Mouse (Mus musculus) ES-E14 (cell line): ENCODE data around the gene Nedd8. TPM values are rescaled to one million over a fixed set of nuclear protein-coding genes. Genes with fewer than 3 reads are reported as not detected.
A peak's percentile ranks its signal among the peaks of the same experiment; 100 is the strongest.

ENCODE experiments used
- DNase-seq: peaks from one replicate; pipeline ENCODE4 v3.0.0-alpha.2; 2013; ENCODE audit warnings: low read depth, low spot score
- H3K27ac ChIP-seq: 2 replicates; pipeline ENCODE4 v1.5.1; 2012; ENCODE audit warnings: low read depth, mild to moderate bottlenecking, low read length, moderate library complexity, mixed read lengths; ENCODE audit not compliant: poor library complexity, insufficient read depth, severe bottlenecking
- H3K36me3 ChIP-seq: 2 replicates; pipeline ENCODE4 v1.6.1; 2012; ENCODE audit warnings: mild to moderate bottlenecking, low read length, moderate library complexity, mixed read lengths; ENCODE audit not compliant: control insufficient read depth, poor library complexity, insufficient read depth, severe bottlenecking
- H3K4me1 ChIP-seq, 2 experiments: fragments of 150-350 bp in 1 of 2; sonication (generic) in 1 of 2; 2 replicates each; pipeline ENCODE4 v1.6.1; 2012; ENCODE audit warnings: low read length in 2 of 2, mild to moderate bottlenecking in 1 of 2, mixed read lengths in 1 of 2; ENCODE audit not compliant: control insufficient read depth in 2 of 2, insufficient read depth in 2 of 2, poor library complexity in 1 of 2
- H3K4me3 ChIP-seq, 2 experiments: fragments of 150-350 bp in 1 of 2; sonication (generic) in 1 of 2; 2 replicates each; pipeline ENCODE4 v1.5.1; 2012; ENCODE audit warnings: low read length in 2 of 2, low read depth in 1 of 2, mild to moderate bottlenecking in 1 of 2, mixed read lengths in 1 of 2; ENCODE audit not compliant: insufficient read depth in 1 of 2, poor library complexity in 1 of 2, severe bottlenecking in 1 of 2
- H3K9ac ChIP-seq: 2 replicates; pipeline ENCODE4 v1.6.1; 2012; ENCODE audit warnings: low read depth, mild to moderate bottlenecking, low read length, mixed read lengths; ENCODE audit not compliant: poor library complexity, insufficient read depth, severe bottlenecking
- H3K9me3 ChIP-seq: fragments of 150-350 bp; sonication (generic); 2 replicates; pipeline ENCODE4 v1.6.1; 2012; ENCODE audit warnings: low read depth, mild to moderate bottlenecking, low read length; ENCODE audit not compliant: control insufficient read depth, insufficient read depth
- CHD2 ChIP-seq: IDR thresholded peaks from 2 replicates; pipeline ENCODE4 v1.6.1; 2014; ENCODE audit warnings: mild to moderate bottlenecking, low read depth, low read length, inconsistent platforms
- HCFC1 ChIP-seq: IDR thresholded peaks from 2 replicates; pipeline ENCODE4 v1.6.1; 2012; ENCODE audit warnings: low read length, inconsistent platforms, borderline replicate concordance; ENCODE audit not compliant: insufficient read depth
- MAFK ChIP-seq: IDR thresholded peaks from 2 replicates; pipeline ENCODE4 v1.6.1; 2014; ENCODE audit warnings: mild to moderate bottlenecking, low read depth, low read length, inconsistent platforms; ENCODE audit not compliant: insufficient read depth
- ZC3H11A ChIP-seq: IDR thresholded peaks from 2 replicates; pipeline ENCODE4 v1.6.1; 2012; ENCODE audit warnings: low read depth, mild to moderate bottlenecking, inconsistent platforms, low read length, borderline replicate concordance
- ZNF384 ChIP-seq: IDR thresholded peaks from 2 replicates; pipeline ENCODE4 v1.6.1; 2012; ENCODE audit warnings: low read depth, low read length, inconsistent platforms
- in situ Hi-C, 2 experiments: fragments of 600-800 bp; cut with MboI; formaldehyde crosslinking; loops; one replicate each; pipeline ENCODE4 v1.15.1; 2025; ENCODE audit warnings: low sequenced_read_pairs in 2 of 2, inconsistent platforms in 1 of 2; ENCODE audit not compliant: unreplicated experiment in 2 of 2
- total RNA-seq: library from RNA; depleted of rRNA; stranded (reverse); fragments of 300-350 nt; gene quantifications from 2 replicates; pipeline ENCODE4 v1.2.3, GENCODE M21; 2012

Gene Nedd8
- total RNA-seq, 1 experiment: 187 TPM

- H3K4me3 ChIP-seq: peak within 1 kb of the TSS; percentile 89 to 90
- no peak for TF ChIP-seq CHD2
- peak; percentile 92 for TF ChIP-seq ZC3H11A
- TF ChIP-seq ZNF384: no peak
- peak; percentile 61; the same call in 1 of the 2 replicates for TF ChIP-seq HCFC1
- TF ChIP-seq MAFK: 0 out of 2 replicates have a peak, but pooled peaks have one; percentile 12
- DNase-seq: peak; percentile 95
- peaks cover 0 to 2% of the 10 kb centered on the region in 2 experiments; a peak in 1 of 4 replicates for H3K4me1 ChIP-seq
- H3K36me3 ChIP-seq: peaks cover 23% of the 10 kb centered on the region
- in situ Hi-C loops: loop anchor here in 1 of 2 experiments (5.0 kb wide), 1 partner anchor 61 kb away; no protein-coding TSS in a partner anchor
- H3K9ac ChIP-seq: peak within 1 kb of the TSS; percentile 94
- peak within 1 kb of the TSS; percentile 91 for H3K27ac ChIP-seq
- H3K9me3 ChIP-seq: no peaks in the 10 kb centered on the region
Observed at GRCm38 (mm10) chr14:55681160-55682117, 9.5 kb upstream of the Nedd8 start, which contains the start of gene Tinf2. Tinf2 (minus strand) TSS chr14:55681820.

- Histone ChIP-seq H3K36me3 (peaks cover 24% of the 10 kb centered on the region), H3K4me3 (no peak overlapping the region), H3K27ac (no peak overlapping the region), H3K9me3 (no peaks in the 10 kb centered on the region), H3K9ac (no peak overlapping the region), H3K4me1 (peaks cover 0 to 4% of the 10 kb centered on the region in 2 experiments; a peak in 2 of 4 replicates)
- TF ChIP-seq ZC3H11A (no peak), MAFK (no peak), CHD2 (no peak), HCFC1 (no peak), ZNF384 (no peak)
- in situ Hi-C loops: no loop called here
- no peak for DNase-seq
Observed at GRCm38 (mm10) chr14:55677615-55678014, 5.7 kb upstream of the Nedd8 start.

GRCm38 (mm10) chr14:55672741-55673060 lies 777 bp upstream of the Nedd8 start:
- Histone ChIP-seq H3K36me3 (peaks cover 7% of the 10 kb centered on the region), H3K4me3 (peak overlapping the region; percentile 84 to 89), H3K9ac (peak overlapping the region; percentile 62; the same call in 1 of the 2 replicates), H3K4me1 (peaks cover 0 to 4% of the 10 kb centered on the region in 2 experiments; a peak in 1 of 4 replicates), H3K27ac (peak overlapping the region; percentile 36; the same call in 1 of the 2 replicates), H3K9me3 (no peaks in the 10 kb centered on the region)
- in situ Hi-C loops: no loop called here
- TF ChIP-seq CHD2: no peak
- TF ChIP-seq ZNF384: no peak
- no peak for TF ChIP-seq HCFC1
- no peak for TF ChIP-seq MAFK
- TF ChIP-seq ZC3H11A: no peak
- no peak for DNase-seq

- in situ Hi-C loops: no loop called here
- TF ChIP-seq ZC3H11A (no peak), ZNF384 (no peak), CHD2 (no peak), MAFK (no peak), HCFC1 (no peak)
Observed at GRCm38 (mm10) chr14:55671486-55671832, 465 bp downstream of the Nedd8 start.

More at GRCm38 (mm10) chr14:55671486-55671832, 465 bp downstream of the Nedd8 start:
- peak overlapping the region; percentile 89 for H3K27ac ChIP-seq
- peak overlapping the region; percentile 93 for H3K9ac ChIP-seq
- peaks cover 2% of the 10 kb centered on the region; the same call in 1 of the 2 replicates for H3K36me3 ChIP-seq
- H3K9me3 ChIP-seq: no peaks in the 10 kb centered on the region
- H3K4me1 ChIP-seq: peaks cover 0 to 4% of the 10 kb centered on the region in 2 experiments; a peak in 1 of 4 replicates
- peak overlapping the region; percentile 84 to 89 for H3K4me3 ChIP-seq
- DNase-seq: peak; percentile 21
